Mouse (Mus musculus): Measurements from ENCODE around the gene Aurkaip1.

DNA sequence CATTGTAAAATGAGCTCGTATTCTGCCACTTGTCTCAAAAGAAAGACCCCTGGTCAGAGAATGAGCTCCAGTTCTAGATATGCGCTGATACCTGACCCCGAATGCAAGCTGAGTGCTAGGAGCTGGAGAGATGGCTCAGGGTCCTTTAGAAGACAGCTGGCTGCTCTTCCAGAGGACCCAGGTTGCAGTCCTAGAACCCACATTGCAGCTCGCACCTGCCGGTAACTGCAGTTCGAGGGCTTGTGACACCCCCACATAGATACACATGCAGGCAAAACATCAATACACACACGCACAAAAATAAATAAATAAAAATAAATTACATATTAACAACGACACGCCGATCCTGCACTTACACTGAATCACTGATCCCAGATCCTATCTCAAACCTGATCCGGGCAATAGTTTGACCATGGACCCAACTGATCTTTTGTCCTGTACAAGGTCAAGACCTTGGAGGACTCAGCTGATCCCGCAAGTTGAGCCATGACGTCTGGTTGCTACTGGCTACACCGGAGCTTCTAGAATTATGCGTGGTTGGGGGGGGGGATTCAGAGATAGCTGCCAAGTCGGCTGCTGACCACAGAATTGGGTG, 47.5 kb upstream of the Aurkaip1 start:
- no peak for TF ChIP-seq CTCF (IDR thresholded peaks at IDR 0.05; ENCODE audit: extremely low read depth, insufficient read depth, low read length)
- no peak for TF ChIP-seq POLR2A (IDR thresholded peaks at IDR 0.05; ENCODE audit: extremely low read depth, insufficient read depth, low read length)
